In genomic region chr7:121807726-121808580, GRCm38 (mm10) we compare ENCODE assay signal across 22 mouse cellular contexts. TPM values are rescaled to one million over a fixed set of nuclear protein-coding genes. Genes with fewer than 3 reads are reported as not detected.
"Had no signal": no experiment of that assay in that cellular context is flagged by ENCODE, and none has a peak within 500 bp of the region (broad histone marks: within the 10 kb centered on the region; RNA-seq: fewer than 3 reads in every experiment).

No protein-coding gene starts in this region.

- DNase-seq: kidney, adult 11 months; kidney, adult 9 months; kidney, postnatal 36 days; layer of hippocampus, adult 9-11 months; layer of hippocampus, postnatal 36 days; left cerebral cortex, postnatal 4 days; liver, embryonic 13.5 days; liver, postnatal 0 days; retina, postnatal 1 day; right cerebral cortex, postnatal 4 days; spleen, adult 18-20 months; thymus, postnatal 36 days had no signal

- H3K27me3 ChIP-seq: liver, embryonic 13.5 days; midbrain, embryonic 15.5 days; neural tube, embryonic 13.5 days; stomach, embryonic 15.5 days had no signal

- H3K27ac ChIP-seq: kidney, postnatal 0 days; liver, embryonic 13.5 days; macrophage; midbrain, embryonic 15.5 days; neural tube, embryonic 13.5 days; stomach, embryonic 15.5 days had no signal

- H3K36me3 ChIP-seq: liver, embryonic 13.5 days; midbrain, embryonic 15.5 days; neural tube, embryonic 13.5 days; stomach, embryonic 15.5 days had no signal

- H3K4me1 ChIP-seq: liver, embryonic 13.5 days; midbrain, embryonic 15.5 days; neural tube, embryonic 13.5 days; stomach, embryonic 15.5 days had no signal

- H3K9me3 ChIP-seq: liver, embryonic 13.5 days; megakaryocyte, embryonic 14.5 days; midbrain, embryonic 15.5 days; neural tube, embryonic 13.5 days; stomach, embryonic 15.5 days had no signal

- H3K4me3 ChIP-seq: liver, embryonic 13.5 days; megakaryocyte, embryonic 14.5 days; midbrain, embryonic 15.5 days; neural tube, embryonic 13.5 days; stomach, embryonic 15.5 days had no signal

RNA-seq across cellular contexts. Expression of gene Scnn1b, which starts 56.9 kb away (rescaled TPM):
- total RNA-seq: layer of hippocampus, adult 18-20 months; left cerebral cortex, adult 8-10 months; monocyte, adult 5-6 weeks had no signal
- polyA plus RNA-seq: liver, embryonic 13.5 days; macrophage; midbrain, embryonic 11.5 days; neural tube, embryonic 13.5 days had no signal
